Mouse (Mus musculus): ENCODE data around the gene Tmem50b. TPM values are rescaled to one million over a fixed set of nuclear protein-coding genes. Genes with fewer than 3 reads are reported as not detected.
A peak's percentile ranks its signal among the peaks of the same experiment; 100 is the strongest.

The Tmem50b gene
- polyA plus RNA-seq, 1 experiment = 54.1 TPM

GRCm38 (mm10) chr16:91556659-91557058 lies 40.9 kb downstream of the Tmem50b start:
- TF ChIP-seq POLR2A (IDR thresholded peaks at IDR 0.05; ENCODE audit: control insufficient read depth, low read depth, low read length) (no peak), CTCF (IDR thresholded peaks at IDR 0.05; ENCODE audit: control insufficient read depth, insufficient read depth, insufficient replicate concordance, low read depth, low read length) (no peak)
- H3K4me3 ChIP-seq (ENCODE audit: control insufficient read depth, low read depth, low read length) = no peak overlapping the region
- H3K4me1 ChIP-seq (ENCODE audit: control insufficient read depth, insufficient read depth, low read length) = peaks cover 24% of the 10 kb centered on the region
- H3K27ac ChIP-seq (ENCODE audit: control insufficient read depth, insufficient read depth, low read depth, low read length) = peak overlapping the region; percentile 57
- H3K36me3 ChIP-seq (ENCODE audit: control insufficient read depth, insufficient read depth, low read length) = no peaks in the 10 kb centered on the region
- H3K27me3 ChIP-seq (ENCODE audit: control insufficient read depth, insufficient read depth, low read length) = no peaks in the 10 kb centered on the region

DNA sequence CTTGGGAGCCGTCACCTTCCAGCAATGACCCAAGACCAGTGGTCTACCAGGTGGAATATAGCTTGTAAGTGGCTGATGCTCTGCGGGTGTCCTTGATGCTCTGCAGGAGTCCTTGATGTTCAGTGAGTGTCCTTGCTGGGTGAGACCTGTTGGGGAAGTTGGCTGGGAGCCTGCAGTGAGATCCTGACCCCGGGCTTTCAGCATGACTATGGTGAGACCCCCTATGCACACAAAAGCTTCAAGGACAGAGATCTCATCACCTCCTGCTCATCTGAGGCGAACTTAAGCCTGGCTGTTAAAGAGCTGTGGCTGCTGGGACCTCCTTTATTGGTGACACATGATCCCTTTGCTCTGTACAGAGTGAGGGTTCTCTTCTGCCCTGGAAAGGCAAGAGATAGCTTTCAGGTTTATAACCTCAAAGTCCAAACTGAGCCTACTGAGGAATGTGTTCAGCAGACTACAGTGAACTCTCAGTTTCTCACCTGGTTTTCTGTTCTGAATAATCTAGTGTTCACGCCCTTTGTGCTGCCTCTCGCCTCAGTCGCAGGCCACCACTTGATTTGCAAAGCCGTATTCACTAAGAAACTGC lies 42.5 kb downstream of the Tmem50b start:
- Histone ChIP-seq H3K27ac (ENCODE audit: control insufficient read depth, insufficient read depth, low read depth, low read length) (no peak overlapping the region; the same call in 1 of the 2 replicates), H3K4me1 (ENCODE audit: control insufficient read depth, insufficient read depth, low read length) (peaks cover 24% of the 10 kb centered on the region), H3K4me3 (ENCODE audit: control insufficient read depth, low read depth, low read length) (no peak overlapping the region), H3K27me3 (ENCODE audit: control insufficient read depth, insufficient read depth, low read length) (no peaks in the 10 kb centered on the region), H3K36me3 (ENCODE audit: control insufficient read depth, insufficient read depth, low read length) (no peaks in the 10 kb centered on the region)
- no peak for TF ChIP-seq POLR2A (IDR thresholded peaks at IDR 0.05; ENCODE audit: control insufficient read depth, low read depth, low read length)
- no peak for TF ChIP-seq CTCF (IDR thresholded peaks at IDR 0.05; ENCODE audit: control insufficient read depth, insufficient read depth, insufficient replicate concordance, low read depth, low read length)

DNA sequence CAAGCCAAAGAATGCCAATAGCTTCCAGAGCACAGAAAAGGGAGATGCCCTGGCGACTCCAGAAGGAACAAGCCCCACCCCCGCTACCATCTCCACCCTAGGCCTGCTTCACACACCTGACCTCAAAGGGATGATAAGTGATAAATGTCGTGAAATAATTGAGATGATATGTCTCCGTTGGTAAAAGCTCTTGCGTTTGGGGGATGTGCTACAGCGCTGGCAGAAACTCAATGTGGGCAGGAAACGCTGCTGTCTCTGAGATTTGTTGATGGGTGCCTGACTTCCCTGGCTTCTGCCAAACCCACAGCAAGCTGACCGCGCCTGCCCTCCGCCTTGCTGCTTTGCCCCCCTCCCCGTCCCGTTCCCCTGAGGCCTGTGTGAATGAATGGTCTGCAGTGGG lies 44.0 kb downstream of the Tmem50b start:
- no peak overlapping the region for H3K4me3 ChIP-seq (ENCODE audit: control insufficient read depth, low read depth, low read length)
- H3K27ac ChIP-seq (ENCODE audit: control insufficient read depth, insufficient read depth, low read depth, low read length) = no peak overlapping the region
- H3K4me1 ChIP-seq (ENCODE audit: control insufficient read depth, insufficient read depth, low read length) = peaks cover 24% of the 10 kb centered on the region
- TF ChIP-seq POLR2A (IDR thresholded peaks at IDR 0.05; ENCODE audit: control insufficient read depth, low read depth, low read length) (no peak), CTCF (IDR thresholded peaks at IDR 0.05; ENCODE audit: control insufficient read depth, insufficient read depth, insufficient replicate concordance, low read depth, low read length) (no peak)
- no peaks in the 10 kb centered on the region for H3K36me3 ChIP-seq (ENCODE audit: control insufficient read depth, insufficient read depth, low read length)
- no peaks in the 10 kb centered on the region for H3K27me3 ChIP-seq (ENCODE audit: control insufficient read depth, insufficient read depth, low read length)

- Histone ChIP-seq H3K27ac (ENCODE audit: control insufficient read depth, insufficient read depth, low read depth, low read length) (no peak overlapping the region), H3K27me3 (ENCODE audit: control insufficient read depth, insufficient read depth, low read length) (peaks cover 2% of the 10 kb centered on the region; the same call in 1 of the 2 replicates), H3K4me1 (ENCODE audit: control insufficient read depth, insufficient read depth, low read length) (peaks cover 27% of the 10 kb centered on the region), H3K36me3 (ENCODE audit: control insufficient read depth, insufficient read depth, low read length) (no peaks in the 10 kb centered on the region), H3K4me3 (ENCODE audit: control insufficient read depth, low read depth, low read length) (no peak overlapping the region)
- TF ChIP-seq CTCF (IDR thresholded peaks at IDR 0.05; ENCODE audit: control insufficient read depth, insufficient read depth, insufficient replicate concordance, low read depth, low read length) = no peak
- TF ChIP-seq POLR2A (IDR thresholded peaks at IDR 0.05; ENCODE audit: control insufficient read depth, low read depth, low read length) = no peak
Measured at GRCm38 (mm10) chr16:91552072-91552471, 45.5 kb downstream of the Tmem50b start.

GRCm38 (mm10) chr16:91551081-91551524 lies 46.5 kb downstream of the Tmem50b start:
- TF ChIP-seq POLR2A (IDR thresholded peaks at IDR 0.05; ENCODE audit: control insufficient read depth, low read depth, low read length) (no peak), CTCF (IDR thresholded peaks at IDR 0.05; ENCODE audit: control insufficient read depth, insufficient read depth, insufficient replicate concordance, low read depth, low read length) (no peak)

DNA sequence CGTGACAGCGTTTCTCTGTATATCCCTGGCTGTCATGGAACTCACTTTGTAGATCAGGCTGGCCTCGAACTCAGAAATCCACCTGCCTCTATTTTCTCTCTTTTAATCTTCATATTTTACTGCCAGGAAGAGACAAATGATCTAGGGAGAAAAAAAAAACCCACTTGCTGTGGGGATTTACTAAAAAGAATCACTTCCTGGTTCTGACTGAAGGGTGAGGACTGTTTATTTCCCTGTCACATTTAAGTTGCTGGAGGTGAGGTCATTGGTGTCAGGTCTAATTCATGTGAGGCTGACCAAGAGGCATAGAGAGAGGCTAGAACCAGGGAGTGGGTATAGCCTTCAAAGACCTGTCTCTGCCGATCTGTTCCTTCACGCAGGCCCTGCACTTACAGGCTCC lies 48.0 kb downstream of the Tmem50b start:
- Histone ChIP-seq H3K4me3 (ENCODE audit: control insufficient read depth, low read depth, low read length) (no peak overlapping the region), H3K4me1 (ENCODE audit: control insufficient read depth, insufficient read depth, low read length) (peaks cover 35% of the 10 kb centered on the region), H3K36me3 (ENCODE audit: control insufficient read depth, insufficient read depth, low read length) (no peaks in the 10 kb centered on the region), H3K27me3 (ENCODE audit: control insufficient read depth, insufficient read depth, low read length) (peaks cover 6% of the 10 kb centered on the region; the same call in 1 of the 2 replicates), H3K27ac (ENCODE audit: control insufficient read depth, insufficient read depth, low read depth, low read length) (no peak overlapping the region)
- TF ChIP-seq POLR2A (IDR thresholded peaks at IDR 0.05; ENCODE audit: control insufficient read depth, low read depth, low read length) (no peak), CTCF (IDR thresholded peaks at IDR 0.05; ENCODE audit: control insufficient read depth, insufficient read depth, insufficient replicate concordance, low read depth, low read length) (no peak)

More at GRCm38 (mm10) chr16:91551081-91551524, 46.5 kb downstream of the Tmem50b start:
- Histone ChIP-seq H3K27me3 (ENCODE audit: control insufficient read depth, insufficient read depth, low read length) (peaks cover 6% of the 10 kb centered on the region; the same call in 1 of the 2 replicates), H3K4me3 (ENCODE audit: control insufficient read depth, low read depth, low read length) (no peak overlapping the region), H3K4me1 (ENCODE audit: control insufficient read depth, insufficient read depth, low read length) (peaks cover 31% of the 10 kb centered on the region), H3K36me3 (ENCODE audit: control insufficient read depth, insufficient read depth, low read length) (no peaks in the 10 kb centered on the region), H3K27ac (ENCODE audit: control insufficient read depth, insufficient read depth, low read depth, low read length) (no peak overlapping the region)

- peaks cover 33% of the 10 kb centered on the region for H3K4me1 ChIP-seq (ENCODE audit: control insufficient read depth, insufficient read depth, low read length)
- H3K36me3 ChIP-seq (ENCODE audit: control insufficient read depth, insufficient read depth, low read length) = no peaks in the 10 kb centered on the region
- H3K27ac ChIP-seq (ENCODE audit: control insufficient read depth, insufficient read depth, low read depth, low read length) = no peak overlapping the region
- H3K4me3 ChIP-seq (ENCODE audit: control insufficient read depth, low read depth, low read length) = no peak overlapping the region
- H3K27me3 ChIP-seq (ENCODE audit: control insufficient read depth, insufficient read depth, low read length) = peaks cover 6% of the 10 kb centered on the region; the same call in 1 of the 2 replicates
- TF ChIP-seq CTCF (IDR thresholded peaks at IDR 0.05; ENCODE audit: control insufficient read depth, insufficient read depth, insufficient replicate concordance, low read depth, low read length) (no peak), POLR2A (IDR thresholded peaks at IDR 0.05; ENCODE audit: control insufficient read depth, low read depth, low read length) (no peak)
Measured at GRCm38 (mm10) chr16:91548996-91549395, 48.6 kb downstream of the Tmem50b start.

All from testis, adult 2 months (tissue).